Mouse (Mus musculus): Measurements from ENCODE around the gene Col23a1. TPM values are rescaled to one million over a fixed set of nuclear protein-coding genes. Genes with fewer than 3 reads are reported as not detected.

Col23a1 gene
- polyA plus RNA-seq, 1 experiment from 2014 or later, result 17.5 TPM

- DNase-seq (ENCODE audit: low spot score) (no peak), ATAC-seq (replicated peaks; ENCODE audit: insufficient number of reproducible peaks, low FRiP score, low TSS enrichment, low read depth) (no peak)
- H3K36me3 ChIP-seq (replicated peaks; ENCODE audit: control insufficient read depth, insufficient read depth, low read depth, low read length), result no peaks in the 10 kb centered on the region
- no peak overlapping the region for H3K27ac ChIP-seq (replicated peaks; ENCODE audit: low read depth, low read length)
- no peaks in the 10 kb centered on the region for H3K4me1 ChIP-seq (ENCODE audit: control insufficient read depth, insufficient read depth, low read length)
- H3K27me3 ChIP-seq (ENCODE audit: control insufficient read depth, insufficient read depth, low read length), result no peaks in the 10 kb centered on the region
- no peak overlapping the region for H3K4me2 ChIP-seq (ENCODE audit: low read depth, low read length)
- H3K9ac ChIP-seq (replicated peaks; ENCODE audit: low read length), result no peak overlapping the region
- 75% methylated on average over 2 of the region's 2 CpGs for WGBS
- H3K9me3 ChIP-seq (replicated peaks; ENCODE audit: control insufficient read depth, low read length), result no peaks in the 10 kb centered on the region
- H3K4me3 ChIP-seq (ENCODE audit: low read depth, low read length), result no peak overlapping the region
These were observed 106.7 kb downstream of the Col23a1 start for GRCm38 (mm10) chr11:51396451-51396850.

DNA sequence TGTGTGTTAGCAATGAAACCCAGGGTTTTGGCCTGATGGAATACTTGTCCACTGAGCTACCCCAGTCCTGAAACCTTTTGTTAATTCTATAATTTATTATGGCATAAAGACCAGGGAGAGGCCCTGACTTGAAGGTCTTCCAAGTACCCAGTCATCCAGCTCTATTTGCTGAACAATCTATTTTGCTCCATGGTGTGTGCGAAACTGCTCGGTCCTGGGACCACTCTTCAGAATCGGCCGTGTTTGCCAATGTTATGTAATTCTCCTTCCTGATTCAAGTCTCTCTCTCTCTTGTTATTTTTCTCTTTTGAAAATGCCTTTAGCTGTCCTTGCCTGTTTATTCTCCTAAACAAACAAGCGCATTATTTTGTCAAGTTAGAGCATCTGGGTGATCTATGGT, 108.4 kb downstream of the Col23a1 start:
- no peak overlapping the region for H3K4me2 ChIP-seq (ENCODE audit: low read depth, low read length)
- no peak overlapping the region for H3K27ac ChIP-seq (replicated peaks; ENCODE audit: low read depth, low read length)
- DNase-seq (ENCODE audit: low spot score) (no peak), ATAC-seq (replicated peaks; ENCODE audit: insufficient number of reproducible peaks, low FRiP score, low TSS enrichment, low read depth) (no peak)
- no peaks in the 10 kb centered on the region for H3K9me3 ChIP-seq (replicated peaks; ENCODE audit: control insufficient read depth, low read length)
- H3K4me3 ChIP-seq (ENCODE audit: low read depth, low read length), result no peak overlapping the region
- no peaks in the 10 kb centered on the region for H3K36me3 ChIP-seq (replicated peaks; ENCODE audit: control insufficient read depth, insufficient read depth, low read depth, low read length)
- no peak overlapping the region for H3K9ac ChIP-seq (replicated peaks; ENCODE audit: low read length)
- H3K27me3 ChIP-seq (ENCODE audit: control insufficient read depth, insufficient read depth, low read length), result no peaks in the 10 kb centered on the region
- 89% methylated on average over 5 of the region's 5 CpGs for WGBS
- no peaks in the 10 kb centered on the region for H3K4me1 ChIP-seq (ENCODE audit: control insufficient read depth, insufficient read depth, low read length)

DNA sequence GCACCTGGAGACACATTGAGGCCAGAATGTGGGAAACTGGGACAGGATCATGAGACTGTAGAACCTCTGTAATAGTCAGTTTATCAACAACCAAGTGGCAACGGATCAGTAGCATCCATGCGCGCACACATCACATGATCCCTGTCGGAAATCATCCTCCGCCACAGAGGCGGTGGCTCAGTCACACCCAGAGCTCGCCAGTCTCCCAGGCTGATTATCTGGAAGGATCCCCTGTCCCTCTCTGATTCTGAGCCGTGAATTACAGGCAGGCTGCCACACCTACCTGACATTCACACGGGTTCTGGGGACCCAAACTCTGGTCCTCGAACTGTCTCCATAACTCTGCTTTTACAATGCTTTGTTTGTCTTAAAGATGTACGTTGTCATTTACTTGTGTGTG, 110.6 kb downstream of the Col23a1 start:
- DNase-seq (ENCODE audit: low spot score), result no peak
- Histone ChIP-seq H3K4me3 (ENCODE audit: low read depth, low read length) (no peak overlapping the region), H3K9me3 (replicated peaks; ENCODE audit: control insufficient read depth, low read length) (no peaks in the 10 kb centered on the region), H3K4me2 (ENCODE audit: low read depth, low read length) (no peak overlapping the region), H3K27me3 (ENCODE audit: control insufficient read depth, insufficient read depth, low read length) (no peaks in the 10 kb centered on the region), H3K27ac (replicated peaks; ENCODE audit: low read depth, low read length) (no peak overlapping the region), H3K4me1 (ENCODE audit: control insufficient read depth, insufficient read depth, low read length) (no peaks in the 10 kb centered on the region), H3K36me3 (replicated peaks; ENCODE audit: control insufficient read depth, insufficient read depth, low read depth, low read length) (no peaks in the 10 kb centered on the region), H3K9ac (replicated peaks; ENCODE audit: low read length) (no peak overlapping the region)
- WGBS, result 87% methylated on average over 11 of the region's 11 CpGs
- no peak for ATAC-seq (replicated peaks; ENCODE audit: insufficient number of reproducible peaks, low FRiP score, low TSS enrichment, low read depth)

GRCm38 (mm10) chr11:51401481-51402128, 111.9 kb downstream of the Col23a1 start:
- no peak for ATAC-seq (replicated peaks; ENCODE audit: insufficient number of reproducible peaks, low FRiP score, low TSS enrichment, low read depth)
- 81% methylated on average over 10 of the region's 10 CpGs for WGBS
- no peaks in the 10 kb centered on the region for H3K9me3 ChIP-seq (replicated peaks; ENCODE audit: control insufficient read depth, low read length)
- no peak overlapping the region for H3K4me2 ChIP-seq (ENCODE audit: low read depth, low read length)
- H3K27ac ChIP-seq (replicated peaks; ENCODE audit: low read depth, low read length), result no peak overlapping the region
- no peak for DNase-seq (ENCODE audit: low spot score)
- no peaks in the 10 kb centered on the region for H3K36me3 ChIP-seq (replicated peaks; ENCODE audit: control insufficient read depth, insufficient read depth, low read depth, low read length)
- H3K9ac ChIP-seq (replicated peaks; ENCODE audit: low read length), result no peak overlapping the region
- H3K27me3 ChIP-seq (ENCODE audit: control insufficient read depth, insufficient read depth, low read length), result no peaks in the 10 kb centered on the region
- no peaks in the 10 kb centered on the region for H3K4me1 ChIP-seq (ENCODE audit: control insufficient read depth, insufficient read depth, low read length)
- no peak overlapping the region for H3K4me3 ChIP-seq (ENCODE audit: low read depth, low read length)

GRCm38 (mm10) chr11:51403886-51404285, 114.2 kb downstream of the Col23a1 start:
- WGBS, result 79% methylated on average over 2 of the region's 2 CpGs
- Histone ChIP-seq H3K4me2 (ENCODE audit: low read depth, low read length) (no peak overlapping the region), H3K27me3 (ENCODE audit: control insufficient read depth, insufficient read depth, low read length) (no peaks in the 10 kb centered on the region), H3K36me3 (replicated peaks; ENCODE audit: control insufficient read depth, insufficient read depth, low read depth, low read length) (no peaks in the 10 kb centered on the region), H3K27ac (replicated peaks; ENCODE audit: low read depth, low read length) (no peak overlapping the region), H3K9me3 (replicated peaks; ENCODE audit: control insufficient read depth, low read length) (no peaks in the 10 kb centered on the region), H3K9ac (replicated peaks; ENCODE audit: low read length) (no peak overlapping the region), H3K4me1 (ENCODE audit: control insufficient read depth, insufficient read depth, low read length) (no peaks in the 10 kb centered on the region; the same call in 1 of the 2 replicates), H3K4me3 (ENCODE audit: low read depth, low read length) (no peak overlapping the region)
- no peak for ATAC-seq (replicated peaks; ENCODE audit: insufficient number of reproducible peaks, low FRiP score, low TSS enrichment, low read depth)
- no peak for DNase-seq (ENCODE audit: low spot score)

GRCm38 (mm10) chr11:51404865-51405440, 115.2 kb downstream of the Col23a1 start:
- Histone ChIP-seq H3K36me3 (replicated peaks; ENCODE audit: control insufficient read depth, insufficient read depth, low read depth, low read length) (no peaks in the 10 kb centered on the region), H3K4me1 (ENCODE audit: control insufficient read depth, insufficient read depth, low read length) (no peaks in the 10 kb centered on the region; the same call in 1 of the 2 replicates), H3K4me3 (ENCODE audit: low read depth, low read length) (no peak overlapping the region), H3K4me2 (ENCODE audit: low read depth, low read length) (no peak overlapping the region), H3K9me3 (replicated peaks; ENCODE audit: control insufficient read depth, low read length) (no peaks in the 10 kb centered on the region), H3K9ac (replicated peaks; ENCODE audit: low read length) (no peak overlapping the region), H3K27ac (replicated peaks; ENCODE audit: low read depth, low read length) (no peak overlapping the region), H3K27me3 (ENCODE audit: control insufficient read depth, insufficient read depth, low read length) (no peaks in the 10 kb centered on the region)
- DNase-seq (ENCODE audit: low spot score) (no peak), ATAC-seq (replicated peaks; ENCODE audit: insufficient number of reproducible peaks, low FRiP score, low TSS enrichment, low read depth) (no peak)
- 81% methylated on average over 5 of the region's 5 CpGs for WGBS

GRCm38 (mm10) chr11:51406531-51406930, 116.8 kb downstream of the Col23a1 start:
- DNase-seq (ENCODE audit: low spot score) (no peak), ATAC-seq (replicated peaks; ENCODE audit: insufficient number of reproducible peaks, low FRiP score, low TSS enrichment, low read depth) (no peak)
- Histone ChIP-seq H3K9me3 (replicated peaks; ENCODE audit: control insufficient read depth, low read length) (no peaks in the 10 kb centered on the region), H3K36me3 (replicated peaks; ENCODE audit: control insufficient read depth, insufficient read depth, low read depth, low read length) (no peaks in the 10 kb centered on the region), H3K4me1 (ENCODE audit: control insufficient read depth, insufficient read depth, low read length) (no peaks in the 10 kb centered on the region; the same call in 1 of the 2 replicates), H3K27me3 (ENCODE audit: control insufficient read depth, insufficient read depth, low read length) (no peaks in the 10 kb centered on the region), H3K9ac (replicated peaks; ENCODE audit: low read length) (no peak overlapping the region), H3K4me3 (ENCODE audit: low read depth, low read length) (no peak overlapping the region), H3K27ac (replicated peaks; ENCODE audit: low read depth, low read length) (no peak overlapping the region), H3K4me2 (ENCODE audit: low read depth, low read length) (no peak overlapping the region)
- WGBS, result 43% methylated on average over 8 of the region's 8 CpGs

GRCm38 (mm10) chr11:51407351-51407750, 117.6 kb downstream of the Col23a1 start:
- H3K4me2 ChIP-seq (ENCODE audit: low read depth, low read length), result no peak overlapping the region
- DNase-seq (ENCODE audit: low spot score) (no peak), ATAC-seq (replicated peaks; ENCODE audit: insufficient number of reproducible peaks, low FRiP score, low TSS enrichment, low read depth) (no peak)
- H3K36me3 ChIP-seq (replicated peaks; ENCODE audit: control insufficient read depth, insufficient read depth, low read depth, low read length), result no peaks in the 10 kb centered on the region
- H3K4me1 ChIP-seq (ENCODE audit: control insufficient read depth, insufficient read depth, low read length), result no peaks in the 10 kb centered on the region; the same call in 1 of the 2 replicates
- no peak overlapping the region for H3K27ac ChIP-seq (replicated peaks; ENCODE audit: low read depth, low read length)
- H3K4me3 ChIP-seq (ENCODE audit: low read depth, low read length), result no peak overlapping the region
- H3K9ac ChIP-seq (replicated peaks; ENCODE audit: low read length), result no peak overlapping the region
- no peaks in the 10 kb centered on the region for H3K9me3 ChIP-seq (replicated peaks; ENCODE audit: control insufficient read depth, low read length)
- no peaks in the 10 kb centered on the region for H3K27me3 ChIP-seq (ENCODE audit: control insufficient read depth, insufficient read depth, low read length)
- 85% methylated on average over 8 of the region's 8 CpGs for WGBS

Data from embryonic facial prominence, embryonic 11.5 days (tissue).